Mouse (Mus musculus) brain, adult 10 weeks (tissue): ENCODE results near the gene Mybpc3. TPM values are rescaled to one million over a fixed set of nuclear protein-coding genes. Genes with fewer than 3 reads are reported as not detected.

ENCODE experiments used
- polyA plus RNA-seq: library from polyadenylated mRNA; stranded (reverse); fragments of 350-450 nt; fragmentation: Illumina TruSeq; extraction: RNeasy Lipid Tissue Mini Kit (QIAGEN cat#74804); gene quantifications from one replicate; pipeline ENCODE4 v1.2.3, GENCODE M21; 2015; ENCODE audit warnings: low read depth, low replicate concordance

Gene Mybpc3
- polyA plus RNA-seq: 0.30 TPM

GRCm38 (mm10) chr2:91117585-91118275, at the start of gene Mybpc3:
TSS of gene Mybpc3 (plus strand) at chr2:91118144.

DNA sequence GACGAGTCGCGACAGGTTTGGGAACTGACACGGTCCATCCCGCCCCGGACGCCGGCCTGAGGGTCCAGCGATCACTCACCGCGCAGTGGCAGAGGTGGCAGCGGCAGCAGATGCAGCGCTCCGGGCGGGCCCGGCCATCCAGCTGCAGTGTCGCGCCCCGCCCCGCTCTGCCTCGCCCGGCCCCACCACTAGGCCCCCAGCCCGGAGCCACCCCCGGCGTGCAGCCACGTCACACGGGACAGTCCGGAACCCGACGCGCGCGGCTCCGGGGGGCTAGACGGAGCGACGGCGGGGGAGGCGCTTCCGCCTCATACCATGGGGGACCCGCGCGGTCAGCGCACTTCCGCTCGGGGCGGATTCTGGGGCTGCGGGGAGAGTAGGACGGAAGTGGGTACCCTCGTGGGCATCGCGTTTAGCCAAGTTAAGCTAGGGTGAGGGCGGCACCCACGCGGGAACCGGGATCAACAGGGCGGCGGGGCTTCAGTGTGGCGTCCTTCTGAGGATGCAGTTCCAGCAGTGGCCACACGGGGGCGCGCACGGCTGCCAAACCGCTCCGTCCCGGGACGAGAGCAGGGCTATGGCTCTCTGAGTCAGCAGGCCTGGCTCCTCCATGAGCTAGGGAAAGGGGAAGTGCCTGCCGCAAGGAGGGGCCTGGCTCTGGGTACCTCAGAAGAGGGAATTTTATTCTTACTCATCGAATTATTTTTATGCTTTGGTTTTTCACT, 47.7 kb upstream of the Mybpc3 start, which contains the start of gene Slc39a13:
Gene Slc39a13 (minus strand): TSS at position 342 of the 725 bp plus-strand sequence.

GRCm38 (mm10) chr2:91081775-91082695, 35.9 kb upstream of the Mybpc3 start, which contains the start of gene Spi1:
TSS of gene Spi1 (plus strand) at chr2:91082390.

DNA sequence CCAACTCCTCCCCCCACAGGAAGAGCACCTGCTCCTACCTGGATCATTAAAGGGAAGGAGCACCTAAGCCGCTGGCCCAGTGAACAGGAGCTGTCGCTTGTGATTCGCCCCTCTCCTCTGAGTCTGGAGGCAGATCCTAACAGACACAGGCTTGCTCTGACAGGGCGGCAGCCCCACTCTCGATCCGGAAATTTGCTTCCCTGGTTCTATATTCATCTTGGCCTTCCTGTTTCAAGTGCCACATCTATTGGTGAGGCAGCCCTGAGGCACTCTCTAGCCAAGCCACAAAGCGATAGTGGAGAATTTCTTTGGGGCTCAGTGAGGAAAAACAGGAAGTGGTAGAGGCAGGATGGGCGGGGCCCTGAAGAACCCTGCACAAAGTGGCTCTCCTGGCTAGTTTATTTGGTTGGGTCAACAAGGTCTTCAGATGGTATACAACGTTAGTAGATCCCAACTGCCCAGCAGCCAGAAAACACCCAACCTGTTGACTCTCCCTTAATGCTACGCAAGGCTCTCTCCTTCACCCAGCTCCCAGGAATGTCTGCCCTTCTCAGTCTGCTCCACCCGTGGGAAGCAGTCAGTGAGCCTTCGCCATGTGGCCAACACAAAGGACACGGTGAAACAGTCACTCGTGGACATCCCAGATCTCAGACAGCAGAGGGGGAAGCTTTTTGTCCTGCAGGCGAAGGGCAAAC, 65.9 kb downstream of the Mybpc3 start, which contains the start of gene Madd:
Gene Madd (minus strand): TSS at position 127 of the 695 bp plus-strand sequence.

Other genes starting within 250 kb of the Mybpc3 start
- 109 TPM for gene C1qtnf4, start 232.3 kb upstream of the Mybpc3 start, polyA plus RNA-seq
- gene Kbtbd4, start 213.4 kb upstream of the Mybpc3 start, polyA plus RNA-seq: 34.2 TPM
- 281 TPM for gene Ndufs3, start 213.3 kb upstream of the Mybpc3 start, polyA plus RNA-seq
- 74.4 TPM for gene Celf1, start 177.8 kb upstream of the Mybpc3 start, polyA plus RNA-seq
- gene Rapsn, start 82.5 kb upstream of the Mybpc3 start, polyA plus RNA-seq: 0.55 TPM
- gene Psmc3, start 64.1 kb upstream of the Mybpc3 start, polyA plus RNA-seq: 244 TPM
- gene Slc39a13, start 47.7 kb upstream of the Mybpc3 start, polyA plus RNA-seq: 28.8 TPM
- gene Spi1, start 35.8 kb upstream of the Mybpc3 start, polyA plus RNA-seq: 3.6 TPM
- gene Madd, start 65.7 kb downstream of the Mybpc3 start, polyA plus RNA-seq: 106 TPM
- 4.3 TPM for gene Nr1h3, start 84.7 kb downstream of the Mybpc3 start, polyA plus RNA-seq
- 48.5 TPM for gene Acp2, start 84.7 kb downstream of the Mybpc3 start, polyA plus RNA-seq
- 20.8 TPM for gene Ddb2, start 118.8 kb downstream of the Mybpc3 start, polyA plus RNA-seq
- gene Pacsin3, start 137.8 kb downstream of the Mybpc3 start, polyA plus RNA-seq: 46.7 TPM
- 60.7 TPM for gene Arfgap2, start 146.8 kb downstream of the Mybpc3 start, polyA plus RNA-seq